Mouse (Mus musculus) CH12.LX (cell line): ENCODE results near the gene Tlcd1. TPM values are rescaled to one million over a fixed set of nuclear protein-coding genes. Genes with fewer than 3 reads are reported as not detected.

ENCODE experiments used
- DNase-seq: peaks from one replicate; pipeline ENCODE4 v3.0.0-alpha.2; 2013; ENCODE audit errors: extremely low read depth
- H3K27ac ChIP-seq: 2 replicates; pipeline ENCODE4 v1.5.1; 2012; ENCODE audit warnings: low read depth, mild to moderate bottlenecking, control low read depth, moderate library complexity; ENCODE audit not compliant: insufficient read depth
- H3K27me3 ChIP-seq: replicated peaks from 2 replicates; pipeline ENCODE3; 2012; ENCODE audit warnings: inconsistent platforms
- H3K36me3 ChIP-seq, 2 experiments: replicated peaks in 1 of 2; 2 replicates each; pipeline versions ENCODE3 to v1.6.1; 2012; ENCODE audit warnings: inconsistent platforms in 1 of 2, low read length in 1 of 2, mild to moderate bottlenecking in 1 of 2, mixed read lengths in 1 of 2, moderate library complexity in 1 of 2; ENCODE audit not compliant: control insufficient read depth in 1 of 2, insufficient read depth in 1 of 2
- H3K4me1 ChIP-seq, 2 experiments: 2 replicates each; pipeline ENCODE4 v1.6.1; 2012; ENCODE audit warnings: inconsistent platforms in 1 of 2, moderate library complexity in 1 of 2; ENCODE audit not compliant: insufficient read depth in 2 of 2, control insufficient read depth in 1 of 2
- H3K4me2 ChIP-seq: 2 replicates; pipeline ENCODE4 v1.6.1; 2012; ENCODE audit warnings: low read depth, mild to moderate bottlenecking, control low read depth; ENCODE audit not compliant: poor library complexity, insufficient read depth, severe bottlenecking
- H3K4me3 ChIP-seq, 3 experiments: fragments of 150-350 bp in 1 of 3; sonication (generic) in 1 of 3; replicated peaks in 1 of 3; 2 replicates each; pipeline versions ENCODE3 to v1.5.1; 2011 to 2012; ENCODE audit warnings: low read depth in 2 of 3, low read length in 2 of 3, mild to moderate bottlenecking in 2 of 3, moderate library complexity in 2 of 3, control low read depth in 1 of 3, improper control_type of control experiment in 1 of 3, inconsistent platforms in 1 of 3, mixed read lengths in 1 of 3; ENCODE audit not compliant: poor library complexity in 1 of 3
- H3K79me2 ChIP-seq: replicated peaks from 2 replicates; pipeline ENCODE4 v1.6.1; 2012; ENCODE audit warnings: mild to moderate bottlenecking, moderate library complexity; ENCODE audit not compliant: control insufficient read depth, poor library complexity, insufficient read depth, severe bottlenecking; ENCODE audit errors: extremely low read depth
- H3K9ac ChIP-seq: 2 replicates; pipeline ENCODE4 v1.6.1; 2012; ENCODE audit warnings: low read depth, mild to moderate bottlenecking, control low read depth, moderate library complexity; ENCODE audit not compliant: insufficient read depth
- H3K9me3 ChIP-seq: replicated peaks from 2 replicates; pipeline ENCODE3; 2012; ENCODE audit warnings: low read length, inconsistent platforms, mixed read lengths
- CHD1 ChIP-seq: IDR thresholded peaks from 2 replicates; pipeline ENCODE4 v1.6.1; 2012; ENCODE audit warnings: low read depth, low read length, improper control_type of control experiment, inconsistent platforms
- CHD2 ChIP-seq: IDR thresholded peaks from 2 replicates; pipeline ENCODE4 v1.6.1; 2011; ENCODE audit warnings: low read length, improper control_type of control experiment
- CTCF ChIP-seq, 2 experiments: IDR thresholded peaks in 1 of 2; conservative IDR thresholded peaks in 1 of 2; 2 replicates each; pipeline ENCODE4 v1.5.1; 2011 to 2012; ENCODE audit warnings: low read depth in 2 of 2, low read length in 2 of 2, improper control_type of control experiment in 1 of 2, inconsistent platforms in 1 of 2, mild to moderate bottlenecking in 1 of 2, moderate library complexity in 1 of 2
- ELF1 ChIP-seq: IDR thresholded peaks from 2 replicates; pipeline ENCODE4 v1.6.1; 2014; ENCODE audit warnings: low read depth, mild to moderate bottlenecking, inconsistent platforms, low read length, improper control_type of control experiment
- ETS1 ChIP-seq: conservative IDR thresholded peaks from 2 replicates; pipeline ENCODE4 v1.6.1; 2012; ENCODE audit warnings: low read depth, mild to moderate bottlenecking, inconsistent platforms, low read length, improper control_type of control experiment, moderate library complexity
- HCFC1 ChIP-seq: IDR thresholded peaks from 2 replicates; pipeline ENCODE4 v1.6.1; 2012; ENCODE audit warnings: low read depth, mild to moderate bottlenecking, inconsistent platforms, low read length, improper control_type of control experiment
- JUN ChIP-seq: IDR thresholded peaks from 2 replicates; pipeline ENCODE4 v1.6.1; 2011; ENCODE audit warnings: low read depth, mild to moderate bottlenecking, low read length, improper control_type of control experiment, moderate library complexity; ENCODE audit not compliant: insufficient read depth
- JUND ChIP-seq: conservative IDR thresholded peaks from 2 replicates; pipeline ENCODE4 v1.6.1; 2011; ENCODE audit warnings: low read depth, low read length, improper control_type of control experiment
- MAFK ChIP-seq: IDR thresholded peaks from 2 replicates; pipeline ENCODE4 v1.6.1; 2011; ENCODE audit warnings: low read length, improper control_type of control experiment; ENCODE audit not compliant: insufficient replicate concordance
- MAX ChIP-seq: IDR thresholded peaks from 2 replicates; pipeline ENCODE4 v1.6.1; 2011; ENCODE audit warnings: low read length, improper control_type of control experiment
- MEF2A ChIP-seq: IDR thresholded peaks from 2 replicates; pipeline ENCODE4 v1.6.1; 2014; ENCODE audit warnings: low read depth, mild to moderate bottlenecking, inconsistent platforms, low read length, improper control_type of control experiment, borderline replicate concordance
- MXI1 ChIP-seq: IDR thresholded peaks from 2 replicates; pipeline ENCODE4 v1.6.1; 2011; ENCODE audit warnings: mild to moderate bottlenecking, low read depth, low read length, improper control_type of control experiment
- NELFE ChIP-seq: IDR thresholded peaks from 2 replicates; pipeline ENCODE4 v1.6.1; 2011; ENCODE audit warnings: low read depth, low read length, improper control_type of control experiment
- SMC3 ChIP-seq: IDR thresholded peaks from 2 replicates; pipeline ENCODE4 v1.6.1; 2011; ENCODE audit warnings: low read depth, low read length, improper control_type of control experiment
- ZC3H11A ChIP-seq: IDR thresholded peaks from 2 replicates; pipeline ENCODE4 v1.6.1; 2012; ENCODE audit warnings: low read depth, mild to moderate bottlenecking, inconsistent platforms, low read length, improper control_type of control experiment
- ZKSCAN1 ChIP-seq: IDR thresholded peaks from 2 replicates; pipeline ENCODE4 v1.6.1; 2012; ENCODE audit warnings: low read depth, inconsistent platforms, low read length, improper control_type of control experiment, borderline replicate concordance
- ZMIZ1 ChIP-seq: IDR thresholded peaks from 2 replicates; pipeline ENCODE4 v1.6.1; 2012; ENCODE audit warnings: low read depth, mild to moderate bottlenecking, inconsistent platforms, low read length, improper control_type of control experiment
- dilution Hi-C: fragments of 300-500 bp; cut with MboI; formaldehyde crosslinking; loops from 2 replicates; pipeline ENCODE4 v1.14.3; 2020; ENCODE audit warnings: low sequenced_read_pairs; ENCODE audit not compliant: extremely low pct_unique_long_range_greater_than_20kb, extremely low pct_ligation_motif_present
- in situ Hi-C: fragments of 300-500 bp; cut with MboI; formaldehyde crosslinking; loops from 3 replicates; pipeline ENCODE4 v1.14.3; 2019; ENCODE audit warnings: low sequenced_read_pairs, low pct_ligation_motif_present, low pct_unique_long_range_greater_than_20kb, mixed read lengths
- polyA plus RNA-seq: library from polyadenylated mRNA; unstranded; fragments of >175 nt; gene quantifications from 2 replicates; pipeline ENCODE4 v1.2.1, GENCODE M21; 2012; ENCODE audit warnings: low read depth; ENCODE audit not compliant: insufficient read length
- total RNA-seq, 2 experiments: library from RNA; depleted of rRNA; stranded (reverse); fragments of 300-350 nt in 1 of 2; fragments of >200 nt in 1 of 2; gene quantifications; 2 replicates each; pipeline ENCODE4 v1.2.3; 2012 to 2014

Tlcd1 gene
- total and polyA plus RNA-seq, 3 experiments: 15.6 to 20.3 (median 16.4) TPM

DNA sequence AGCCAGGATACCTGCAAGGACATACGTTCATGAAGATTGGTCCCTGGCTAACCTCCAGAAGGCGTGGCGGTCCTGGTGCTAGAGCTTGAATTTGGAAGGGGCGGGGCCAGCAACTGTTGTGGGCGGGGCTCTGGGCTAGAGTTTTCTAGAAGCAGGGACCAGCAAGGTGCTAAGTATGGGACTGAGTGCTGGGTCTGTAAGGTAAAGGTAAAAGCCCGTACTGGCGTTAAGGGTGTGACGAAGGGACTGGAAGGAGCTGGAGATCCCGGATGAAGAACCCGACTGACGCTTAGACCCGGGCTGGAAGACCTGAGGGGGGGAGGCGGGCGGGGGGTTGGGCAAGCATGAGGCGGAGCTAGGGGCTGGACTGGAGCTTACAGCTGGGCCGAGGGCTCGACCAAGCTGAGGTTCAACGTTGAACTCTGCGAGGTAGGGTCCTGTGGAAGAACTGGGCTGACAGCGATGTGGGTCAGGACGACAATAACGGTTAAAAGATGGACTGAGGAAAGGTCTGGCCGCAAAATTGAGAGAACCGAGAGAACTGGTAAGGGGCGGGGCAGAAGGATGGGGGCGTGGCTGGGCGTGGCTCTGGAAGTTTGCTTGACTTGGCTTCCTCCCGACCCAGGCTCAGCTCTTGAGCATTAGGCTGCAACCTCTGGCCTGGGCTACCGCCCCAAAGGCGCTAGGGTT is 18.0 kb downstream of the Tlcd1 start:
- no peak for TF ChIP-seq ZC3H11A
- TF ChIP-seq JUN: no peak
- TF ChIP-seq MEF2A: no peak
- peak; percentile 61 for TF ChIP-seq CHD2
- TF ChIP-seq, all 38 proteins: peak for 1
- in situ Hi-C loops (no loop called here), dilution Hi-C loops (no loop called here)
- Histone ChIP-seq H3K79me2 (no peaks in the 10 kb centered on the region), H3K27ac (no peak overlapping the region), H3K9ac (no peak overlapping the region), H3K4me3 (peak overlapping the region in 1 of 3 experiments; percentile 17), H3K4me2 (peak overlapping the region; percentile 10; the same call in 1 of the 2 replicates), H3K4me1 (0 out of 4 replicates have a peak, but pooled peaks cover 0 to 2% of the 10 kb centered on the region in 2 experiments), H3K27me3 (peaks cover 19% of the 10 kb centered on the region), H3K36me3 (no peaks in the 10 kb centered on the region), H3K9me3 (peaks cover 14% of the 10 kb centered on the region)
- no peak for DNase-seq

DNA sequence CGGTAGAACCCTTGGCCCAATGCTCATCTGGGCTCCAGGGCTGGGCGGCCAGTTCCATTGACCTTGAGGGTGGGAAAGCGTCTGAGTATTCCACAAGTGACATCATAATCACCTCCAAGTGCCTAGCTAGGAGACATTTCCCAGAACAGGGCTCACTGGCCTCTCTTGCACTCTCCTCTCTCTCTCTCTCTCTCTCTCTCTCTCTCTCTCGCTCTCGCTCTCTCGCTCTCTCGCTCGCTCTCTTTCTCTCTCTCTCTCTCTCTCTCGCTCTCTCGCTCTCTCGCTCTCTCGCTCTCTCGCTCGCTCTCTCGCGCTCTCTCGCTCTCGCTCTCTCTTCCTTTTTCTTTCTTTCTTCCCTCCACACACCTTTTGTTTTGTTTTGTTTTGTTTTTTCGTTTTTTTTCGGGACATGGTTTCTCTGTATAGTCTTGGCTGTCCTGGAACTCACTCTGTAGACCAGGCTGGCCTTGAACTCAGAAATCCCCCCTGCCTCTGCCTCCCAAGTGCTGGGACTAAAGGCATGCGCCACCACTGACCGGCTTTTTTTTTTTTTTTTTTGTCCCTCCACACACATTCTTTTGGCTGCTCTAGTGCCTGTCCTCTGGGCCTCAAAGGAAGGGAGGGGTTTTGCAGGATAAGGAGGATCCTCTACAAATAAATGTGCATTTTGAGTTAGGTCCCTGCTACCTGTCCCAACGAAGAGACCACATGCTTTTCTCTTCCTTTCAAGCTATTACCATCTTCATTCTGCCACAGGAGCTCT is 18.8 kb downstream of the Tlcd1 start:
- TF ChIP-seq SMC3: no peak
- TF ChIP-seq CTCF (conservative IDR thresholded peaks at IDR 0.05 in 1 of 2, IDR thresholded peaks at IDR 0.05 in 1 of 2; ENCODE audit: low read depth in 2 of 2, low read length in 2 of 2): no peak
- no peak for TF ChIP-seq NELFE
- TF ChIP-seq ZMIZ1: no peak
- TF ChIP-seq CHD1: no peak
- TF ChIP-seq MXI1: no peak
- TF ChIP-seq MAX: no peak
- no peak for TF ChIP-seq ELF1
- TF ChIP-seq ETS1: no peak
- TF ChIP-seq ZKSCAN1: no peak
- no peak for TF ChIP-seq JUND
- no peak for TF ChIP-seq HCFC1
- TF ChIP-seq MAFK: no peak
- TF ChIP-seq ZC3H11A: no peak
- no peak for TF ChIP-seq CHD2
- TF ChIP-seq, all 38 proteins: peak for 0
- Histone ChIP-seq H3K9ac (no peak overlapping the region), H3K4me2 (no peak overlapping the region), H3K27me3 (peaks cover 19% of the 10 kb centered on the region), H3K27ac (no peak overlapping the region), H3K4me1 (0 out of 4 replicates have a peak, but pooled peaks cover 0 to 2% of the 10 kb centered on the region in 2 experiments), H3K9me3 (peaks cover 14% of the 10 kb centered on the region), H3K79me2 (no peaks in the 10 kb centered on the region), H3K4me3 (no peak overlapping the region), H3K36me3 (no peaks in the 10 kb centered on the region)
- in situ Hi-C loops: no loop called here
- dilution Hi-C loops: no loop called here
- no peak for DNase-seq
